ENCODE assay signal across 8 mouse cellular contexts in the genomic region with DNA sequence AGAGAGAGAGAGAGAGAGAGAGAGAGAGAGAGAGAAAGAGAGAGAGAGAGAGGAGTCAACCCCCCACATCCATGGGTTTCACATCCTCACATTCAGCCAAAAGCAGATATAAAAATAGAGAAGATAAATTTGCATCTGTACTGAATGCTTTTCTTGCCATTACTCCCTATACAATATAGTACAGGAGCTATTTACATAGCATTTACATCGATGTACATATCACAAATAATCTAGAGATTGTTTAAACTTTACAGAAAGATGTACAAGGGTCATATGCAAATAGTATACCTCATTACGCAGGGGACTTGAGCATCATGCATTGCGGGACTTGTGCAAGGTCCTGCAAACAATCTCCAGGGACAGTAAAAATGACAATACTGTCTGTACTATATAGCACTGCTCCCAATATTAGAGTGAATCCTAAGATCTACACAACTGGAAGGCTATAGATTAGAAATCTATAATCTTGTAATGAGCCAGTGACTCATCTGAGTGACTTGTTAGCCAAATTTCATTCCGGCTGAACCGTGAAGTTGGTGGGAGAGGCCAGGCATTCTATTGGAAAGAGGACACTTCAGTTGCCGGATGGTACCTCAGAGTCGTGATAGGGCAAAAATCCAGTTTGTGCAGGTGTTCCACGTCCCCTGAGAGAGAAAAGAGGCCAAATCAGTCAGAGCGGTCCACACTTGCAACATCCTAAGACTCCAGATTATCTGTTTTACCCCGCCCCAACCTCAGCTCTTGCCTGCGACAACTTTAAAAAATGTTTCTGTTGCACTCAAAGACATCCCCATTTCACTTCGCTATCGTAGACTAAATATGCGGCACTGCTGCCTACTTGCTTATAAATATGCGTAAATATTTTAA. TPM values are rescaled to one million over a fixed set of nuclear protein-coding genes. Genes with fewer than 3 reads are reported as not detected.
DNase-seq lines count a peak whose midpoint lies in the region; ATAC-seq and TF ChIP-seq lines count a peak whose summit lies in the region.

No protein-coding gene starts in this region.

- H3K27ac ChIP-seq in forebrain, embryonic 11.5 days (ENCODE audit: low read depth, low read length), result no peak overlapping the region
- H3K27ac ChIP-seq in limb, embryonic 14.5 days (replicated peaks; ENCODE audit: low read depth, low read length), result no peak overlapping the region
- H3K27ac ChIP-seq in small intestine, adult 2 months (ENCODE audit: insufficient read depth, low read depth, low read length), result 0 out of 2 replicates have a peak overlapping the region, but pooled peaks have one; percentile 100

- no peaks in the 10 kb centered on the region for H3K27me3 ChIP-seq in forebrain, embryonic 11.5 days (ENCODE audit: control insufficient read depth, insufficient read depth, low read length)
- no peaks in the 10 kb centered on the region for H3K27me3 ChIP-seq in limb, embryonic 14.5 days (ENCODE audit: control insufficient read depth, insufficient read depth, low read length)
- H3K27me3 ChIP-seq in small intestine, adult 2 months (ENCODE audit: control insufficient read depth, insufficient read depth, low read length), result no peaks in the 10 kb centered on the region

- whole genome bisulfite sequencing in forebrain, embryonic 11.5 days, result 68% methylated on average over 15 of the region's 15 CpGs
- 63% methylated on average over 15 of the region's 15 CpGs for WGBS in limb, embryonic 14.5 days
- WGBS in small intestine, adult 2 months, result 9% methylated on average over 15 of the region's 15 CpGs

- H3K4me1 ChIP-seq in forebrain, embryonic 11.5 days (replicated peaks; ENCODE audit: control insufficient read depth, insufficient read depth, low read length), result peaks cover 4% of the 10 kb centered on the region; the same call in 1 of the 2 replicates
- H3K4me1 ChIP-seq in limb, embryonic 14.5 days (ENCODE audit: control insufficient read depth, insufficient read depth, low read length), result peaks cover 6% of the 10 kb centered on the region
- peaks cover 3% of the 10 kb centered on the region; the same call in 1 of the 2 replicates for H3K4me1 ChIP-seq in small intestine, adult 2 months (ENCODE audit: control insufficient read depth, insufficient read depth, insufficient read length, low read length)

- H3K36me3 ChIP-seq in forebrain, embryonic 11.5 days (ENCODE audit: control insufficient read depth, insufficient read depth, low read length), result no peaks in the 10 kb centered on the region
- H3K36me3 ChIP-seq in limb, embryonic 14.5 days (ENCODE audit: control insufficient read depth, insufficient read depth, low read length), result no peaks in the 10 kb centered on the region
- H3K36me3 ChIP-seq in small intestine, adult 2 months (ENCODE audit: control insufficient read depth, insufficient read depth, low read length), result no peaks in the 10 kb centered on the region

- peak overlapping the region; percentile 73 for H3K4me2 ChIP-seq in forebrain, embryonic 11.5 days (ENCODE audit: low read depth, low read length, severe bottlenecking)
- peak overlapping the region; percentile 49 for H3K4me2 ChIP-seq in limb, embryonic 14.5 days (replicated peaks; ENCODE audit: low read depth, low read length, severe bottlenecking)

- no peaks in the 10 kb centered on the region for H3K9me3 ChIP-seq in forebrain, embryonic 11.5 days (ENCODE audit: control insufficient read depth, low read length)
- H3K9me3 ChIP-seq in limb, embryonic 14.5 days (ENCODE audit: control insufficient read depth, low read length), result no peaks in the 10 kb centered on the region

- peak overlapping the region; percentile 92 for H3K9ac ChIP-seq in forebrain, embryonic 11.5 days (ENCODE audit: low read length)
- peak overlapping the region; percentile 78 for H3K9ac ChIP-seq in limb, embryonic 14.5 days (ENCODE audit: low read depth, low read length, severe bottlenecking)

- no peak for TF ChIP-seq POLR2A in limb, embryonic 14.5 days (IDR thresholded peaks at IDR 0.05; ENCODE audit: borderline replicate concordance, extremely low read depth, insufficient read depth, insufficient read length)
- TF ChIP-seq POLR2A in small intestine, adult 2 months (IDR thresholded peaks at IDR 0.05; ENCODE audit: low read depth, low read length), result no peak

- peak; percentile 1 for ATAC-seq in CD4-positive, CD25-positive, alpha-beta regulatory T cell, adult 4 months
- no peak for ATAC-seq in forebrain, embryonic 11.5 days (replicated peaks; ENCODE audit: low FRiP score)
- no peak for ATAC-seq in limb, embryonic 14.5 days (ENCODE audit: low FRiP score, low read depth)

- peak; percentile 7 for DNase-seq in embryo, embryonic 10 days (ENCODE audit: low spot score)
- no peak for DNase-seq in embryo, embryonic 9.5 days (ENCODE audit: extremely low spot score)
- DNase-seq in forebrain, embryonic 11.5 days (ENCODE audit: low spot score), result no peak
- no peak for DNase-seq in limb, embryonic 14.5 days (ENCODE audit: low spot score)
- no peak for DNase-seq in layer of hippocampus, adult 9-10 months (ENCODE audit: low spot score)
- DNase-seq in frontal cortex, adult 2 months (ENCODE audit: extremely low spot score in 1 of 2, low spot score in 1 of 2), result no peak

- no peak for TF ChIP-seq CTCF in small intestine, adult 2 months (IDR thresholded peaks at IDR 0.05; ENCODE audit: extremely low read depth, insufficient read length, insufficient replicate concordance, low read depth, low read length)

- peak overlapping the region; percentile 60 for H3K4me3 ChIP-seq in forebrain, embryonic 11.5 days (ENCODE audit: low read depth, low read length)
- H3K4me3 ChIP-seq in limb, embryonic 14.5 days (replicated peaks; ENCODE audit: low read length), result peak overlapping the region; percentile 57
- H3K4me3 ChIP-seq in small intestine, adult 2 months (ENCODE audit: low read depth, low read length), result peak overlapping the region; percentile 70

RNA-seq across cellular contexts. Expression of gene Gpr19, which starts 1.6 kb away (rescaled TPM):
- 10 to 100 TPM in 1 of 2 experiments, 1 to 10 TPM in 1; 7.7 to 12.1 TPM for polyA plus RNA-seq in CD4-positive, CD25-positive, alpha-beta regulatory T cell, adult 4 months (2017; shearing (Covaris generic))
- 31.2 and 33.8 TPM in 2 replicates for polyA plus RNA-seq in forebrain, embryonic 11.5 days (2014; fragmentation: Nextera tagmentation; extraction: Ambion mirVana)
- 8.9 and 11.5 TPM in 2 replicates for polyA plus RNA-seq in limb, embryonic 14.5 days (2012; rRNA removed)
- polyA plus RNA-seq in limb, embryonic 14.5 days (2014; fragmentation: Nextera tagmentation; extraction: Ambion mirVana), result 7.5 and 7.9 TPM in 2 replicates
- polyA plus RNA-seq in small intestine, adult 2 months (2012; rRNA removed), result 1.8 and 6.7 TPM in 2 replicates
- polyA plus RNA-seq in frontal cortex, adult 2 months (2012; rRNA removed), result 27.8 and 28.2 TPM in 2 replicates

RNA-seq across cellular contexts. Expression of gene Cdkn1b, which starts 23.4 kb away (rescaled TPM):
- polyA plus RNA-seq in CD4-positive, CD25-positive, alpha-beta regulatory T cell, adult 4 months (2017; shearing (Covaris generic)), result 100 to 1,000 TPM in 1 of 2 experiments, 10 to 100 TPM in 1; 69.7 to 113 TPM
- polyA plus RNA-seq in forebrain, embryonic 11.5 days (2014; fragmentation: Nextera tagmentation; extraction: Ambion mirVana), result 26.2 and 27.3 TPM in 2 replicates
- 29.8 and 30.3 TPM in 2 replicates for polyA plus RNA-seq in limb, embryonic 14.5 days (2012; rRNA removed)
- polyA plus RNA-seq in limb, embryonic 14.5 days (2014; fragmentation: Nextera tagmentation; extraction: Ambion mirVana), result 18.3 and 18.8 TPM in 2 replicates
- 5.8 and 16.3 TPM in 2 replicates for polyA plus RNA-seq in small intestine, adult 2 months (2012; rRNA removed)
- polyA plus RNA-seq in frontal cortex, adult 2 months (2012; rRNA removed), result 28.7 and 30.1 TPM in 2 replicates
